Mouse (Mus musculus) hindbrain, embryonic 12.5 days (tissue): Measurements from ENCODE around the gene Errfi1. TPM values are rescaled to one million over a fixed set of nuclear protein-coding genes. Genes with fewer than 3 reads are reported as not detected.
A peak's percentile ranks its signal among the peaks of the same experiment; 100 is the strongest.

Experiments
- ATAC-seq: fragments of 200-750 bp; cut with Nextera tagmentation; 2 replicates; pipeline ENCODE4 v1.8.0; 2017; ENCODE audit warnings: moderate TSS enrichment; ENCODE audit not compliant: low FRiP score
- H3K27ac ChIP-seq: fragments of 300-500 bp; sonication (generic); 2 replicates; pipeline ENCODE4 v1.5.1; 2016; ENCODE audit warnings: mild to moderate bottlenecking
- H3K27me3 ChIP-seq: fragments of 300-500 bp; sonication (generic); 2 replicates; pipeline ENCODE4 v1.6.1; 2016; ENCODE audit warnings: mild to moderate bottlenecking
- H3K36me3 ChIP-seq: fragments of 300-500 bp; sonication (generic); 2 replicates; pipeline ENCODE4 v1.6.1; 2016; ENCODE audit warnings: mild to moderate bottlenecking
- H3K4me1 ChIP-seq: fragments of 300-500 bp; sonication (generic); 2 replicates; pipeline ENCODE4 v1.6.1; 2016
- H3K4me2 ChIP-seq: fragments of 300-500 bp; sonication (generic); replicated peaks from 2 replicates; pipeline ENCODE4 v1.6.1; 2016; ENCODE audit warnings: mild to moderate bottlenecking
- H3K4me3 ChIP-seq: fragments of 300-500 bp; sonication (generic); 2 replicates; pipeline ENCODE4 v1.5.1; 2016; ENCODE audit warnings: mild to moderate bottlenecking
- H3K9ac ChIP-seq: fragments of 300-500 bp; sonication (generic); 2 replicates; pipeline ENCODE4 v1.6.1; 2016; ENCODE audit warnings: mild to moderate bottlenecking, moderate library complexity
- H3K9me3 ChIP-seq: fragments of 300-500 bp; sonication (generic); replicated peaks from 2 replicates; pipeline ENCODE4 v1.6.1; 2016; ENCODE audit warnings: mild to moderate bottlenecking
- WGBS: fragments of 180-500 bp; shearing (Covaris S2); methylation state at CpG from one replicate; pipeline ENCODE4 v1.1.7; 2016; 5-methylcytosine and 5-hydroxymethylcytosine counted together
- polyA plus RNA-seq: library from polyadenylated mRNA; unstranded; fragments of >200 nt; fragmentation: Nextera tagmentation; extraction: Ambion mirVana; gene quantifications from 2 replicates; pipeline ENCODE4 v1.2.1, GENCODE M21; 2016

Gene Errfi1
- polyA plus RNA-seq, 1 experiment from 2014 or later, result 31.2 TPM

- Histone ChIP-seq H3K4me2 (no peak overlapping the region), H3K9me3 (no peaks in the 10 kb centered on the region), H3K27ac (peak overlapping the region; percentile 60), H3K27me3 (peaks cover 4% of the 10 kb centered on the region; the same call in 1 of the 2 replicates), H3K36me3 (no peaks in the 10 kb centered on the region), H3K9ac (no peak overlapping the region), H3K4me1 (peaks cover 29% of the 10 kb centered on the region), H3K4me3 (no peak overlapping the region)
- WGBS, result 61% methylated on average over 6 of the region's 6 CpGs
- no peak for ATAC-seq
These were observed 28.8 kb upstream of the Errfi1 start for GRCm38 (mm10) chr4:150824877-150825276.

- H3K4me2 ChIP-seq, result no peak overlapping the region
- peaks cover 4% of the 10 kb centered on the region; the same call in 1 of the 2 replicates for H3K27me3 ChIP-seq
- H3K27ac ChIP-seq, result peak overlapping the region; percentile 60
- H3K4me1 ChIP-seq, result peaks cover 29% of the 10 kb centered on the region
- H3K9me3 ChIP-seq, result no peaks in the 10 kb centered on the region
- no peaks in the 10 kb centered on the region for H3K36me3 ChIP-seq
- no peak for ATAC-seq
- no peak overlapping the region for H3K4me3 ChIP-seq
- no peak overlapping the region for H3K9ac ChIP-seq
- 24% methylated on average over 7 of the region's 7 CpGs for WGBS
These were observed 28.2 kb upstream of the Errfi1 start for GRCm38 (mm10) chr4:150825531-150825930.

- Histone ChIP-seq H3K9ac (no peak overlapping the region), H3K4me2 (no peak overlapping the region), H3K4me1 (peaks cover 9% of the 10 kb centered on the region), H3K4me3 (no peak overlapping the region), H3K36me3 (no peaks in the 10 kb centered on the region), H3K27ac (no peak overlapping the region), H3K27me3 (peaks cover under 1% of the 10 kb centered on the region; the same call in 1 of the 2 replicates), H3K9me3 (no peaks in the 10 kb centered on the region)
- no peak for ATAC-seq
- WGBS, result 78% methylated on average over 3 of the region's 3 CpGs
These were observed 22.4 kb upstream of the Errfi1 start for GRCm38 (mm10) chr4:150831321-150831720.

- H3K4me1 ChIP-seq, result peaks cover 7% of the 10 kb centered on the region
- no peak overlapping the region for H3K9ac ChIP-seq
- no peak overlapping the region for H3K4me3 ChIP-seq
- no peak overlapping the region for H3K4me2 ChIP-seq
- H3K27ac ChIP-seq, result no peak overlapping the region
- no peaks in the 10 kb centered on the region for H3K27me3 ChIP-seq
- H3K36me3 ChIP-seq, result no peaks in the 10 kb centered on the region
- H3K9me3 ChIP-seq, result no peaks in the 10 kb centered on the region
- WGBS, result 82% methylated on average over 6 of the region's 6 CpGs
- no peak for ATAC-seq
These were observed 21.8 kb upstream of the Errfi1 start for GRCm38 (mm10) chr4:150831941-150832340.

- no peak overlapping the region for H3K4me3 ChIP-seq
- no peak for ATAC-seq
- no peaks in the 10 kb centered on the region for H3K9me3 ChIP-seq
- no peak overlapping the region for H3K4me2 ChIP-seq
- H3K36me3 ChIP-seq, result no peaks in the 10 kb centered on the region
- no peaks in the 10 kb centered on the region for H3K4me1 ChIP-seq
- no peak overlapping the region for H3K27ac ChIP-seq
- H3K9ac ChIP-seq, result no peak overlapping the region
- 92% methylated on average over 5 of the region's 5 CpGs for WGBS
- no peaks in the 10 kb centered on the region for H3K27me3 ChIP-seq
These were observed 18.6 kb upstream of the Errfi1 start for GRCm38 (mm10) chr4:150835163-150835562.

GRCm38 (mm10) chr4:150836258-150836657 lies 17.5 kb upstream of the Errfi1 start:
- 92% methylated on average over 13 of the region's 13 CpGs for WGBS
- no peak for ATAC-seq
- Histone ChIP-seq H3K4me3 (no peak overlapping the region), H3K27ac (no peak overlapping the region), H3K9me3 (no peaks in the 10 kb centered on the region), H3K36me3 (no peaks in the 10 kb centered on the region), H3K27me3 (no peaks in the 10 kb centered on the region), H3K9ac (no peak overlapping the region), H3K4me1 (no peaks in the 10 kb centered on the region), H3K4me2 (no peak overlapping the region)

GRCm38 (mm10) chr4:150836961-150837360 lies 16.8 kb upstream of the Errfi1 start:
- H3K4me1 ChIP-seq, result no peaks in the 10 kb centered on the region
- H3K27ac ChIP-seq, result no peak overlapping the region
- ATAC-seq, result no peak
- H3K9ac ChIP-seq, result no peak overlapping the region
- H3K9me3 ChIP-seq, result no peaks in the 10 kb centered on the region
- H3K4me2 ChIP-seq, result no peak overlapping the region
- H3K36me3 ChIP-seq, result no peaks in the 10 kb centered on the region
- H3K27me3 ChIP-seq, result no peaks in the 10 kb centered on the region
- WGBS, result 89% methylated on average over 12 of the region's 12 CpGs
- H3K4me3 ChIP-seq, result no peak overlapping the region

GRCm38 (mm10) chr4:150837458-150837857 lies 16.3 kb upstream of the Errfi1 start:
- Histone ChIP-seq H3K9ac (no peak overlapping the region), H3K4me1 (no peaks in the 10 kb centered on the region), H3K27me3 (no peaks in the 10 kb centered on the region), H3K36me3 (no peaks in the 10 kb centered on the region), H3K4me3 (no peak overlapping the region), H3K4me2 (no peak overlapping the region), H3K27ac (no peak overlapping the region), H3K9me3 (no peaks in the 10 kb centered on the region)
- no peak for ATAC-seq
- 87% methylated on average over 6 of the region's 6 CpGs for WGBS

- Histone ChIP-seq H3K4me2 (no peak overlapping the region), H3K36me3 (no peaks in the 10 kb centered on the region), H3K27me3 (no peaks in the 10 kb centered on the region), H3K9ac (no peak overlapping the region), H3K4me1 (peaks cover 5% of the 10 kb centered on the region; the same call in 1 of the 2 replicates), H3K4me3 (no peak overlapping the region), H3K27ac (no peak overlapping the region), H3K9me3 (no peaks in the 10 kb centered on the region)
- 81% methylated on average over 5 of the region's 5 CpGs for WGBS
- no peak for ATAC-seq
These were observed 11.7 kb upstream of the Errfi1 start for GRCm38 (mm10) chr4:150842045-150842444.

GRCm38 (mm10) chr4:150843181-150843580 lies 10.5 kb upstream of the Errfi1 start:
- WGBS, result 91% methylated on average over 7 of the region's 7 CpGs
- no peaks in the 10 kb centered on the region for H3K9me3 ChIP-seq
- no peaks in the 10 kb centered on the region for H3K36me3 ChIP-seq

GRCm38 (mm10) chr4:150846316-150846715 lies 7.4 kb upstream of the Errfi1 start:
- WGBS, result 64% methylated on average over 8 of the region's 8 CpGs
- no peak overlapping the region for H3K4me2 ChIP-seq
- no peak overlapping the region for H3K4me3 ChIP-seq
- no peak overlapping the region for H3K27ac ChIP-seq
- no peak overlapping the region for H3K9ac ChIP-seq
- H3K36me3 ChIP-seq, result no peaks in the 10 kb centered on the region
- no peaks in the 10 kb centered on the region for H3K9me3 ChIP-seq
- H3K27me3 ChIP-seq, result no peaks in the 10 kb centered on the region
- ATAC-seq, result no peak
- H3K4me1 ChIP-seq, result peaks cover 14% of the 10 kb centered on the region; the same call in 1 of the 2 replicates

More at GRCm38 (mm10) chr4:150843181-150843580, 10.5 kb upstream of the Errfi1 start:
- Histone ChIP-seq H3K27ac (no peak overlapping the region), H3K9ac (no peak overlapping the region), H3K4me1 (peaks cover 5% of the 10 kb centered on the region; the same call in 1 of the 2 replicates), H3K4me3 (no peak overlapping the region), H3K27me3 (no peaks in the 10 kb centered on the region), H3K4me2 (no peak overlapping the region)
- ATAC-seq, result no peak

GRCm38 (mm10) chr4:150849964-150850363 lies 3.8 kb upstream of the Errfi1 start:
- Histone ChIP-seq H3K9ac (no peak overlapping the region), H3K9me3 (no peaks in the 10 kb centered on the region), H3K4me1 (peaks cover 20% of the 10 kb centered on the region; the same call in 1 of the 2 replicates), H3K4me2 (no peak overlapping the region), H3K27ac (no peak overlapping the region), H3K36me3 (no peaks in the 10 kb centered on the region), H3K4me3 (no peak overlapping the region), H3K27me3 (no peaks in the 10 kb centered on the region; the same call in 1 of the 2 replicates)
- ATAC-seq, result no peak
- WGBS, result 65% methylated on average over 10 of the region's 10 CpGs

GRCm38 (mm10) chr4:150850893-150851292 lies 2.8 kb upstream of the Errfi1 start:
- Histone ChIP-seq H3K9ac (no peak overlapping the region), H3K9me3 (no peaks in the 10 kb centered on the region), H3K27me3 (no peaks in the 10 kb centered on the region; the same call in 1 of the 2 replicates), H3K27ac (no peak overlapping the region), H3K36me3 (no peaks in the 10 kb centered on the region), H3K4me2 (no peak overlapping the region), H3K4me3 (no peak overlapping the region), H3K4me1 (peaks cover 17% of the 10 kb centered on the region; the same call in 1 of the 2 replicates)
- 94% methylated on average over 4 of the region's 4 CpGs for WGBS
- no peak for ATAC-seq
